Mouse (Mus musculus): ENCODE measurements around the gene Rnf26.

DNA sequence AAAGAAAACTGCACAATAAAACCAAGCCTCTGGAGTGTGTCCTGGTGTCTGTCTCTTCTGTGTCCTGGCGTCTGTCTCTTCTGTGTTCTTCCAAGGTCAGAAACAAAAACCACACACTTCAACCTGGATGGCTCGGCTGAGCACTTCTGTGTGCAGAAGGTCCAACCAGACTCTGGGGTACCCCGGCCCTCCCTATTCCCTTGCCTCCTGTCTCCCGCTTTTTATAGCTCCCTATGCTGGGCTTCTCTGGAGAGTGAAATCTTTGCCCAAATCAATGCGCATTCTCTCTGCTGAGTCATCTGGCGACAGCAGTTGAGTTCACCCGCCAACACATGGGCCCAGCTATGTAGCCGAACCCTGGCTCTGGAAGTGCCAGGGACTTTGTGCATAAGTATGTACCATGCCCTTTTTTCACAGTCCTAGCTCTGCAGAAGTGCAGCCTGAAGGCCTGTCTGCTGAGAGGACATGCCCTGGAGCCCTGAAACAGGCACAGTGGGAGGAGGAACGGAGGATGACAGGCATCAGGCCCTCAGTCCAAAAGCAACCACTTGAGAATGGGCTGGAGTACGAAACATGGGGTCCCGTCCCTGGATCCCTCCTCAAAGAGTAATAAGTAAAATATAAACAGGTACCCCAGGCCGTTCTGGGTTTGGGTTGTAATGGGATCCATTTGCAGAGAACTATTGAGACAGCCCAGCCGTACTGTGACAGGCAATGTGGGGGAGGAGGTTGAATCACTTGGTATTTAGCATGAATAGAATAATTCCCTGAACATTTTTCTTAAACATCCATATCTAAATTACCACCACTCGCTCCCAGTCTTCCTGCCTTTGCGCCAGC is 64.6 kb downstream of the Rnf26 start:
- TF ChIP-seq EP300 (IDR thresholded peaks at IDR 0.05; ENCODE audit: insufficient read depth, low read depth, low read length), result no peak
- TF ChIP-seq CTCF (IDR thresholded peaks at IDR 0.05), result no peak
- no peak for TF ChIP-seq POLR2A (IDR thresholded peaks at IDR 0.05; ENCODE audit: insufficient read depth, low read depth, low read length)
